Mouse (Mus musculus): ENCODE measurements around the gene Jade1. TPM values are rescaled to one million over a fixed set of nuclear protein-coding genes. Genes with fewer than 3 reads are reported as not detected.

Jade1 gene
- polyA plus RNA-seq, 1 experiment from 2014 or later: 10.3 TPM

GRCm38 (mm10) chr3:41599806-41600589, 44.5 kb downstream of the Jade1 start:
- H3K4me1 ChIP-seq (ENCODE audit: insufficient read depth): no peaks in the 10 kb centered on the region
- no peak overlapping the region for H3K4me3 ChIP-seq (ENCODE audit: low read depth, low read length)
- H3K9me3 ChIP-seq (ENCODE audit: low read depth, low read length): no peaks in the 10 kb centered on the region
- 87% methylated on average over 14 of the region's 14 CpGs for WGBS
- DNase-seq (peak; percentile 60), ATAC-seq (ENCODE audit: insufficient read depth) (peak; percentile 22; the same call in 1 of the 2 replicates)
- H3K4me2 ChIP-seq: no peak overlapping the region
- peak; percentile 62 for TF ChIP-seq CTCF (IDR thresholded peaks at IDR 0.05; ENCODE audit: low read depth)
- H3K36me3 ChIP-seq (ENCODE audit: insufficient read depth): peaks cover 17% of the 10 kb centered on the region; the same call in 1 of the 2 replicates
- no peak overlapping the region for H3K9ac ChIP-seq
- no peak overlapping the region for H3K27ac ChIP-seq (ENCODE audit: low read depth)
- no peaks in the 10 kb centered on the region for H3K27me3 ChIP-seq (ENCODE audit: insufficient read depth, low read length)

GRCm38 (mm10) chr3:41601226-41602020, 45.9 kb downstream of the Jade1 start:
- H3K9me3 ChIP-seq (ENCODE audit: low read depth, low read length): no peaks in the 10 kb centered on the region
- no peaks in the 10 kb centered on the region for H3K4me1 ChIP-seq (ENCODE audit: insufficient read depth)
- TF ChIP-seq CTCF (IDR thresholded peaks at IDR 0.05; ENCODE audit: low read depth): no peak

GRCm38 (mm10) chr3:41602933-41603332, 47.4 kb downstream of the Jade1 start:
- H3K4me2 ChIP-seq: no peak overlapping the region
- no peak overlapping the region for H3K4me3 ChIP-seq (ENCODE audit: low read depth, low read length)
- H3K27me3 ChIP-seq (ENCODE audit: insufficient read depth, low read length): no peaks in the 10 kb centered on the region
- H3K9ac ChIP-seq: no peak overlapping the region
- TF ChIP-seq CTCF (IDR thresholded peaks at IDR 0.05; ENCODE audit: low read depth): no peak
- no peaks in the 10 kb centered on the region for H3K4me1 ChIP-seq (ENCODE audit: insufficient read depth)
- ATAC-seq (ENCODE audit: insufficient read depth) (no peak), DNase-seq (peak; percentile 69)
- WGBS: 36% methylated on average over 10 of the region's 10 CpGs
- H3K36me3 ChIP-seq (ENCODE audit: insufficient read depth): peaks cover 19% of the 10 kb centered on the region; the same call in 1 of the 2 replicates
- no peak overlapping the region for H3K27ac ChIP-seq (ENCODE audit: low read depth)
- no peaks in the 10 kb centered on the region for H3K9me3 ChIP-seq (ENCODE audit: low read depth, low read length)

More at GRCm38 (mm10) chr3:41601226-41602020, 45.9 kb downstream of the Jade1 start:
- WGBS: 76% methylated on average over 9 of the region's 9 CpGs
- Histone ChIP-seq H3K27me3 (ENCODE audit: insufficient read depth, low read length) (no peaks in the 10 kb centered on the region), H3K36me3 (ENCODE audit: insufficient read depth) (peaks cover 21% of the 10 kb centered on the region; the same call in 1 of the 2 replicates), H3K4me2 (no peak overlapping the region), H3K27ac (ENCODE audit: low read depth) (no peak overlapping the region), H3K4me3 (ENCODE audit: low read depth, low read length) (no peak overlapping the region), H3K9ac (no peak overlapping the region)
- ATAC-seq (ENCODE audit: insufficient read depth) (no peak), DNase-seq (no peak)

- no peaks in the 10 kb centered on the region for H3K27me3 ChIP-seq (ENCODE audit: insufficient read depth, low read length)
- no peak for TF ChIP-seq CTCF (IDR thresholded peaks at IDR 0.05; ENCODE audit: low read depth)
- peaks cover 19% of the 10 kb centered on the region; the same call in 1 of the 2 replicates for H3K36me3 ChIP-seq (ENCODE audit: insufficient read depth)
- no peak overlapping the region for H3K9ac ChIP-seq
- no peak overlapping the region for H3K4me2 ChIP-seq
- H3K27ac ChIP-seq (ENCODE audit: low read depth): no peak overlapping the region
- DNase-seq: no peak
- no peaks in the 10 kb centered on the region for H3K4me1 ChIP-seq (ENCODE audit: insufficient read depth)
- 65% methylated on average over 5 of the region's 5 CpGs for WGBS
- H3K9me3 ChIP-seq (ENCODE audit: low read depth, low read length): no peaks in the 10 kb centered on the region
- ATAC-seq (ENCODE audit: insufficient read depth): no peak
- H3K4me3 ChIP-seq (ENCODE audit: low read depth, low read length): no peak overlapping the region
These were observed 48.0 kb downstream of the Jade1 start for GRCm38 (mm10) chr3:41603470-41604019.

- WGBS: 85% methylated on average over 12 of the region's 12 CpGs
- Histone ChIP-seq H3K4me1 (ENCODE audit: insufficient read depth) (no peaks in the 10 kb centered on the region), H3K4me2 (no peak overlapping the region), H3K27me3 (ENCODE audit: insufficient read depth, low read length) (no peaks in the 10 kb centered on the region), H3K4me3 (ENCODE audit: low read depth, low read length) (no peak overlapping the region), H3K36me3 (ENCODE audit: insufficient read depth) (peaks cover 21% of the 10 kb centered on the region; the same call in 1 of the 2 replicates), H3K9ac (no peak overlapping the region), H3K9me3 (ENCODE audit: low read depth, low read length) (no peaks in the 10 kb centered on the region), H3K27ac (ENCODE audit: low read depth) (no peak overlapping the region)
- DNase-seq (no peak), ATAC-seq (ENCODE audit: insufficient read depth) (no peak)
- TF ChIP-seq CTCF (IDR thresholded peaks at IDR 0.05; ENCODE audit: low read depth): no peak
These were observed 49.2 kb downstream of the Jade1 start for GRCm38 (mm10) chr3:41604629-41605321.

GRCm38 (mm10) chr3:41605601-41606329, 50.2 kb downstream of the Jade1 start:
- Histone ChIP-seq H3K36me3 (ENCODE audit: insufficient read depth) (peaks cover 30% of the 10 kb centered on the region; the same call in 1 of the 2 replicates), H3K4me1 (ENCODE audit: insufficient read depth) (no peaks in the 10 kb centered on the region), H3K4me3 (ENCODE audit: low read depth, low read length) (no peak overlapping the region), H3K9ac (no peak overlapping the region), H3K4me2 (no peak overlapping the region), H3K27me3 (ENCODE audit: insufficient read depth, low read length) (no peaks in the 10 kb centered on the region), H3K27ac (ENCODE audit: low read depth) (no peak overlapping the region), H3K9me3 (ENCODE audit: low read depth, low read length) (no peaks in the 10 kb centered on the region)
- TF ChIP-seq CTCF (IDR thresholded peaks at IDR 0.05; ENCODE audit: low read depth): no peak
- ATAC-seq (ENCODE audit: insufficient read depth): peak; percentile 69
- DNase-seq: no peak
- WGBS: 80% methylated on average over 13 of the region's 13 CpGs

Measured in lung, embryonic 14.5 days (tissue).